Mouse (Mus musculus) kidney, postnatal 0 days (tissue): ENCODE data around the gene Pla2g2c. TPM values are rescaled to one million over a fixed set of nuclear protein-coding genes. Genes with fewer than 3 reads are reported as not detected.

Experiments used
- ATAC-seq: fragments of 200-750 bp; cut with Nextera tagmentation; replicated peaks from 2 replicates; pipeline ENCODE4 v1.8.0; 2017; ENCODE audit warnings: low read depth, moderate number of reproducible peaks, moderate TSS enrichment, moderate library complexity; ENCODE audit not compliant: low FRiP score
- DNase-seq: peaks from one replicate; pipeline ENCODE4 v3.0.0-alpha.2; 2016; ENCODE audit warnings: low spot score
- H3K27ac ChIP-seq: fragments of 300-500 bp; sonication (generic); 2 replicates; pipeline ENCODE4 v1.5.1; 2014; ENCODE audit warnings: mild to moderate bottlenecking
- H3K27me3 ChIP-seq: fragments of 300-500 bp; sonication (generic); 2 replicates; pipeline ENCODE4 v1.6.1; 2014; ENCODE audit warnings: low read length, mixed read lengths; ENCODE audit not compliant: insufficient read depth
- H3K36me3 ChIP-seq: fragments of 300-500 bp; sonication (generic); 2 replicates; pipeline ENCODE4 v1.6.1; 2014; ENCODE audit warnings: low read length, mixed read lengths; ENCODE audit not compliant: insufficient read depth
- H3K4me1 ChIP-seq: fragments of 300-500 bp; sonication (generic); replicated peaks from 2 replicates; pipeline ENCODE4 v1.6.1; 2014; ENCODE audit warnings: antibody characterized with exemption, low read length, mixed read lengths; ENCODE audit not compliant: insufficient read depth
- H3K4me2 ChIP-seq: fragments of 300-500 bp; sonication (generic); 2 replicates; pipeline ENCODE4 v1.6.1; 2014; ENCODE audit warnings: mild to moderate bottlenecking, low read length, moderate library complexity, mixed read lengths
- H3K4me3 ChIP-seq: fragments of 300-500 bp; sonication (generic); replicated peaks from 2 replicates; pipeline ENCODE4 v1.5.1; 2014; ENCODE audit warnings: low read depth, low read length
- H3K9ac ChIP-seq: fragments of 300-500 bp; sonication (generic); 2 replicates; pipeline ENCODE4 v1.6.1; 2014; ENCODE audit warnings: low read depth, low read length
- H3K9me3 ChIP-seq: fragments of 300-500 bp; sonication (generic); replicated peaks from 2 replicates; pipeline ENCODE4 v1.6.1; 2016; ENCODE audit warnings: low read length, inconsistent platforms, mixed read lengths
- CTCF ChIP-seq: IDR thresholded peaks from 2 replicates; pipeline ENCODE4 v1.5.1; 2016; ENCODE audit warnings: antibody characterized with exemption, low read depth, mild to moderate bottlenecking, moderate library complexity
- WGBS: fragments of 180-500 bp; shearing (Covaris S2); extraction: QIAGEN DNeasy Blood & Tissue Kit; methylation state at CpG from one replicate; pipeline ENCODE4 v1.1.7; 2014; 5-methylcytosine and 5-hydroxymethylcytosine counted together
- polyA plus RNA-seq: library from polyadenylated mRNA; unstranded; fragments of >200 nt; fragmentation: Nextera tagmentation; extraction: Ambion mirVana; gene quantifications from 2 replicates; pipeline ENCODE4 v1.2.1, GENCODE M21; 2015

Pla2g2c gene
- polyA plus RNA-seq, 1 experiment from 2014 or later, result 0.86 TPM

DNA sequence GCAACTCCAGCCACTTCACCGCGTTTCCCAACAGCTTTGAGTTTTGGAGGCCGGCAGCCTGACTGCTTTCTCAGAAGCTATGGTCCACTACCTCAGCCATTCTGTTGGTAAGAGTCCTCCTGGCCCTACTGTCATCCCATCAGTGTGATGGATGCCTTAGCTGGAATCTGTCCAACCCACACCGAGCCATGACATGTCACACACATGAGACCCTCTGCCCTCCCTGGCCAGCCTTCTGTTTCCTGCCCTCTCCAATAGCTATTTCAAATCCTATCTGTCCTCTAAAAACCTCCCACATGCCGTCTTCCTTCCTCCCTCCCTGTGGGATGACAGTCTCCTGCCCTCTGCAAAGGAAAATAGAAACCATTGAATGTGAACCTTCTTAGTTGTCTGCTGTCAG lies 1.2 kb downstream of the Pla2g2c start:
- peak overlapping the region; percentile 80 for H3K27ac ChIP-seq
- peaks cover 37% of the 10 kb centered on the region for H3K4me1 ChIP-seq
- 15% methylated on average over 5 of the region's 5 CpGs for WGBS

DNA sequence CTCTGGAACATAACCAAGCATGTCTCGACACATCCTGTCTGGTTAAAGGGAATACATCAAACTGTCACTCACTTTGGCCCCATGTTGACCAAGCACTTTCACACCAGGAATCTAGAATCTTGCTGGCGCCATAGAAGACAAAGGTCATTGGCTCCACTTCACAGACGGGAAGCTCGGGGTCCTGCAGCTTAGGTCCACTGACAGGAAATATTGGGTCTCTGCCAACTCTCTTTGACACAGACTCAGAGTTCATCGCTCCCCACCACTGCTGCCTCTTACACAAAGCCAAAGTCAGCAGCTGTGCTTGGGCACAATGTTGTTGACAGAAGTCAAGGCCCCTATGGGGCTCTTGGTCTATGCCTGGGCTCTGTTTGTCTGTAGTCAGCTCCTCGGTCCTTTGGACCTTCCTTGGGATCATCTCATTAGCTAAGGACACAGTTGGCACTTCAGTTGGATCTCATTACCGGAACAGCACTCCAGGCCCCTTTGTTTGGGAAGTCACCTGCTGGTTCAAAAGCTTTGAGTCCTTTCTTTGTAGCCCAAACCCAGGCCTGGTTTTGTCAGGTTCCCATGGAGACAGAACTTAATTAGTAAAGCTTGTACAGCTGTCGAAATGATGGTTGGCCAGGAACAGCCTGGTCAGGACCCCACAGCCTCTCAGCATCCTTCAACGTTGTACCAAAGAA lies 4.6 kb downstream of the Pla2g2c start:
- no peak overlapping the region for H3K4me2 ChIP-seq
- peak overlapping the region; percentile 66 for H3K27ac ChIP-seq
- ATAC-seq (peak; percentile 19; the same call in 1 of the 2 replicates), DNase-seq (peak; percentile 89)
- H3K36me3 ChIP-seq, result no peaks in the 10 kb centered on the region
- no peak overlapping the region for H3K4me3 ChIP-seq
- H3K9ac ChIP-seq, result no peak overlapping the region
- H3K9me3 ChIP-seq, result no peaks in the 10 kb centered on the region
- 43% methylated on average over 9 of the region's 9 CpGs for WGBS
- peaks cover 18% of the 10 kb centered on the region for H3K4me1 ChIP-seq
- H3K27me3 ChIP-seq, result no peaks in the 10 kb centered on the region
- no peak for TF ChIP-seq CTCF

More for the DNA sequence above, 1.2 kb downstream of the Pla2g2c start:
- no peaks in the 10 kb centered on the region for H3K36me3 ChIP-seq
- no peaks in the 10 kb centered on the region for H3K9me3 ChIP-seq
- DNase-seq (peak; percentile 90), ATAC-seq (peak; percentile 47; the same call in 1 of the 2 replicates)
- no peaks in the 10 kb centered on the region for H3K27me3 ChIP-seq
- no peak for TF ChIP-seq CTCF
- no peak overlapping the region for H3K4me3 ChIP-seq
- H3K4me2 ChIP-seq, result no peak overlapping the region
- H3K9ac ChIP-seq, result no peak overlapping the region

DNA sequence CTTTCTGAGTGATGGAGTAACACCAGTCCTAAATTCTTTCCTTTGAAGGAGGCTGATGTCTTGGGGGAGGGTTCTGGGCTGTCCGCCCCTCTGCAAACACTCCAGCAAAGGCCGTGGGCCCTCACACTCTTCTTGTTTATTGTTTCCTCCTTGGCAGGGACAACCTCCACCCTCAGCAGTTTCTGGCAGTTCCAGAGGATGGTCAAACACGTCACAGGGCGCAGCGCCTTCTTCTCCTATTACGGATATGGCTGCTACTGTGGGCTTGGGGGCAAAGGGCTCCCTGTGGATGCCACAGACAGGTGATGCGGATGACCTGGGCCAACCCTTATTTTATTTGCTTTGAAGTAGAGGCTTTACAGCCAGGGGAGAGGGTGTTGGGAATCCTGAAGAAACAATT lies 9.5 kb downstream of the Pla2g2c start:
- peak; percentile 27 for DNase-seq

DNA sequence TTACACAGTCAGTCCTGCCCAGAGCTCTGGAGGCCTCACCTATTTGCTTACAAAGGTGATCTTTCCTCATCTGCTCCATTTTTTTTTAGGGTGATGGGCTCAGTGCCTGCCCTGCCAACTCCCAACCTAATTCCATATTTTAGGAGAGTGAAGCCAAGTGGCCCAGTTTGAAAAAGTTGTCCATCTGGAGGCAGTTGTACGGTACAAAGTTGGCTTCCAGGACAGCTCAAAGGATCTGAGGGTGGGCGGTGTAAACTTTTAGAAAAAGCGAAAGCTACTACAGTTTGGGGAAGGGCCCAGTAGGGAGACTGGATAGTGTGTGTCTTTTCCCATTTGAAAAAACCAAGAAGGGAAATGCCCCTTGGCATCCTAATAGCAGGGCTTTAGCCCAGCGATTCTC lies 10.3 kb downstream of the Pla2g2c start:
- Histone ChIP-seq H3K27ac (no peak overlapping the region), H3K9me3 (no peaks in the 10 kb centered on the region), H3K27me3 (no peaks in the 10 kb centered on the region), H3K36me3 (no peaks in the 10 kb centered on the region), H3K9ac (no peak overlapping the region), H3K4me1 (no peaks in the 10 kb centered on the region), H3K4me2 (no peak overlapping the region), H3K4me3 (no peak overlapping the region)
- ATAC-seq (no peak), DNase-seq (no peak)
- 83% methylated on average over 4 of the region's 4 CpGs for WGBS
- no peak for TF ChIP-seq CTCF

More for the DNA sequence above, 9.5 kb downstream of the Pla2g2c start:
- no peaks in the 10 kb centered on the region; the same call in 1 of the 2 replicates for H3K4me1 ChIP-seq
- H3K4me2 ChIP-seq, result no peak overlapping the region
- no peaks in the 10 kb centered on the region for H3K27me3 ChIP-seq
- H3K27ac ChIP-seq, result no peak overlapping the region
- TF ChIP-seq CTCF, result no peak
- no peak overlapping the region for H3K9ac ChIP-seq
- 39% methylated on average over 7 of the region's 7 CpGs for WGBS
- ATAC-seq, result no peak
- H3K4me3 ChIP-seq, result no peak overlapping the region
- H3K36me3 ChIP-seq, result no peaks in the 10 kb centered on the region
- no peaks in the 10 kb centered on the region for H3K9me3 ChIP-seq

DNA sequence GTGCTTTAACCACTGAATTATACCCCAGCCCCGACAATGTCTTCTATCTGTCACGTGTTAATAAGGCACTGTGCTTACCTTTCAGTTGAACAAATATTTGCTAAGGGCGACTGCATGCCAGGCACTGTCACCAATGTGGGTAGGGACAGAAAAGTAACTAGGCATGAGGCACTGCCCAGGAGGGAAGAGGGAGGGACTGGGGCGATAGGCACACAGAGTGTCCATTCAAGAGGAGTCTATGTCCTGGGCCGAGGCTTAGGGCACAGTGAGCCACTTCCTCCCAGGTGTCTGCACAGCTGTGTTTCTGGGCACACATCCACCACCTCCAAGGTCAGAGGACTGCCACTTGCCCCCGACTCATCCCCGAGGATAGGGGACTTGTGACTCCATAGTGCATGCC lies 12.4 kb downstream of the Pla2g2c start, which contains the start of gene Ubxn10:
Ubxn10 (minus strand) TSS at position 137 of the 400 bp plus-strand sequence.
- Histone ChIP-seq H3K4me2 (no peak within 1 kb of the TSS), H3K27ac (no peak within 1 kb of the TSS), H3K27me3 (no peaks in the 10 kb centered on the region), H3K36me3 (no peaks in the 10 kb centered on the region), H3K4me1 (no peaks in the 10 kb centered on the region), H3K4me3 (no peak within 1 kb of the TSS), H3K9me3 (no peaks in the 10 kb centered on the region), H3K9ac (0 out of 2 replicates have a peak within 1 kb of the TSS, but pooled peaks have one; percentile 35)
- DNase-seq (no peak), ATAC-seq (no peak)
- no peak for TF ChIP-seq CTCF
- WGBS, result 57% methylated on average over 7 of the region's 7 CpGs

DNA sequence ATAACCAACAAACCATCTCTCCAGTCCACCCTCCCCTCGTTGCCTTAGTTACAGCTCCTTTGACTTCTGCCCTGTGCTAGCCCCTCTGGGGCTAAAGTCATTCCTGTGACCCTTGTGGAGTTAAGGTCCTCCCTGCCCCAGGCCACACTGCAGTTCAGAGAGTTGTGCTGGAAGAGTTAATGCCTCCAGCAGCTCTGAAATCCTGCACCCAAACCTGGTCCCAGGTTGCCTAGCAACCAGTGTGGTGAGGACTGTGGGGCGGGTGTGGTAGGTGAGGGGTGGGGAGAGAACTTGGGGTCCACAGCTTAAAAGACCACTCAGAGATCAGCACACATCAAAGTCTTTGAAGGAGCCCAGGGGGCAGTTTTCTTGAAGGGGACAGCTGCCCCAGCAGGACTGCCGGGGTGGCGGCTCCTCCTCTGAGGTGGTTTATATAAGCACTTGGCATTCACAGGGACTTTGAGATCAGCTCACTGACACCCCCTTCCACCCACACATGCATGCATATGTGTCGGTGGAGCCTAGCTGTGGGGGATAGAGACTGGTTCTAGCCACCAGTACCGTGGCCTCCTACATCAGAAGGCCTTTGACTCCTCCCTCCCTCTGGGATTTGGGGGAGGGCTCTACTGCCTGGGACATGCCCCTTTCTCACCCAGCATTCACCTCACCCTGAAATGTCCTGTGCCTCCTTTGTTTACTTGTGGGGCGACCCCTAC lies 14.7 kb downstream of the Pla2g2c start:
- ATAC-seq (no peak), DNase-seq (no peak)
- Histone ChIP-seq H3K9me3 (no peaks in the 10 kb centered on the region), H3K4me2 (no peak overlapping the region), H3K4me1 (no peaks in the 10 kb centered on the region), H3K27ac (no peak overlapping the region), H3K4me3 (no peak overlapping the region), H3K9ac (no peak overlapping the region), H3K36me3 (no peaks in the 10 kb centered on the region), H3K27me3 (no peaks in the 10 kb centered on the region)
- WGBS, result 27% methylated on average over 7 of the region's 7 CpGs
- TF ChIP-seq CTCF, result no peak
